Mouse (Mus musculus) erythroblast, embryonic 14.5 days (primary cell): ENCODE results near the gene Cxcr2.

Experiments used
- GATA1 ChIP-seq: IDR thresholded peaks from 2 replicates; pipeline ENCODE4 v1.6.1; 2012; ENCODE audit warnings: low read length, inconsistent platforms, mixed read lengths
- TAL1 ChIP-seq: IDR thresholded peaks from 3 replicates; pipeline ENCODE4 v1.6.1; 2012; ENCODE audit warnings: low read length, inconsistent platforms, mixed read lengths

DNA sequence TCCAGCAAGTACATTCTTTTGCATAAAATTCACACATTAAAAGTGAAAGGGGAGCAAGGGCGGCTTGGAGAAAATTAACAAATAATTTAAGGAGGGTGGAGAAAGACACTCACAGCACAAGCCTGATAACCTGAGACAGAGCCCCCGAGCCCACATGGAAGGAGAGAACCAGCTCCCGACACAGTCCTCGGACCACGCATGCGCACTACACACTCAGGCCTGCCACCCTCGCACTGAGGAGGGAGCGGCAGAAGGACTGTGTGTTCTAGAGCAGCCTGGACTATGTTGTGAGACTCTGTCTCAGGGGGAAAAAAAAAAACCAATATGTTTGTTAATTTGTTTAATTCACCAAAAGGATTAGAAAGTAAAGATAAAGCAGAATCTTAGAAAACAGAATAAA lies 12.0 kb upstream of the Cxcr2 start:
- TF ChIP-seq GATA1 (no peak), TAL1 (no peak)
